Mouse (Mus musculus) mesoderm, embryonic 11.5 days (tissue): ENCODE data around the gene Nhlh1.

Source experiments
- DNase-seq: peaks from one replicate; pipeline ENCODE4 v3.0.0-alpha.2; 2012; ENCODE audit warnings: low read depth, low spot score

The Nhlh1 gene

DNA sequence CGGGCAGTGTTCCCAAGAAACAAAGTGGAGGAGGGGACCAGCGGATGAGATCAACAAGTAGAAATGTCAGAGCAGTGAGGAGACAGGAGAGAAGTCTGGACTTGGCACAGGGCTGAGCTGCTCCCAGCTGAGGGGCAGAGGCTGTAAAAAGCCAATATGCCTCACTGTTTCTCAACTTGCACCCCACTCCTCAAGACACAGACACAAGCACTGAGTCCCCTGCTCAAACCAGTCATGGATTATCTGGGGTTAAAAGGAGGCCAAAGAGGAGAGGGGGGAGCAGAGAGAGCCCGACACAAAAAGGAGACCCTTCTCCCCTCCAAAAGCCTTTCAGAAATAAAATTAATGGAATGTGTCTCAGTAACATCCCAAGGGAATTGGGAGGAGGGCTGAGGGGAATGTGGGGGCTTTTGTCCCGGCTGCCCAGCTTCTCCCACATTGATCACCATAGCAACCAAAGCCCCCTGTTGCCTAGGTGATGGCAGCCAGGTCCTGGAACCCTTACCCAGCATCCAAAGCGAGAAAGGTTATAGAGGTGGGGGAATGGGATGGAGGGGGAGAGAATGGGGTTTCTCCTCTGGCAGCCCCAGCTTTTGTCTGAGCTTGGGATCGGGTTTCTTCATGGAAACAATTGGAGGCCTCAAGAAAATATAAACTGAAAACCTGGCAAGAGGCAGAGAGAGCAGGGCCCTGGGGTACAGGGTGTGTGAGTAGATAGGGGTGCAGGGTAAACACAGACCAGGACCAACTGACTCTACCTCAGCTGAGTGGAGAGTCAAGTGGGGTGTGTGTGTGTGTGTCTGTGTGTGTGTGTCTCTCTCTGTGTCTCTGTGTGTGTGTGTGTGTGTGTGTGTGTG, 40.5 kb downstream of the Nhlh1 start:
- DNase-seq, result peak; percentile 94

DNA sequence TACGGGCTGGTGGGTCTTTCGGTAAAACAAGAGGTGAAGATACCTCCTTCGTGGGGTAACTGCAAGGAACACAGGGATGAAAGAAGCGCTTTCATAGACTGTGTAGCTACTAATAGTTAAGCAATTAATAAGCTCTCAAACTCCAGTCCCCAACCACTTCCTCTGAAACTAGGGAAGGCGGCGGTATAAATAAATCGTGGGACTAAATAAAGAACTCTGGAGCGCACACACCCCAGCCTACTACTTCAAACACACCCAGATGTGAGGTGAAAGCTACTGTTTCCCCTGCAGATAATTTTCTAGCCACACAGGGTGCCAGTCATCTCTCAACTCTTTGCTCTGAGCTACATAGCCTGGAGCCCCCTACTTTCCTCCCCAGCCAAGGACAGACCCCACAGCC, 41.3 kb downstream of the Nhlh1 start:
- no peak for DNase-seq

DNA sequence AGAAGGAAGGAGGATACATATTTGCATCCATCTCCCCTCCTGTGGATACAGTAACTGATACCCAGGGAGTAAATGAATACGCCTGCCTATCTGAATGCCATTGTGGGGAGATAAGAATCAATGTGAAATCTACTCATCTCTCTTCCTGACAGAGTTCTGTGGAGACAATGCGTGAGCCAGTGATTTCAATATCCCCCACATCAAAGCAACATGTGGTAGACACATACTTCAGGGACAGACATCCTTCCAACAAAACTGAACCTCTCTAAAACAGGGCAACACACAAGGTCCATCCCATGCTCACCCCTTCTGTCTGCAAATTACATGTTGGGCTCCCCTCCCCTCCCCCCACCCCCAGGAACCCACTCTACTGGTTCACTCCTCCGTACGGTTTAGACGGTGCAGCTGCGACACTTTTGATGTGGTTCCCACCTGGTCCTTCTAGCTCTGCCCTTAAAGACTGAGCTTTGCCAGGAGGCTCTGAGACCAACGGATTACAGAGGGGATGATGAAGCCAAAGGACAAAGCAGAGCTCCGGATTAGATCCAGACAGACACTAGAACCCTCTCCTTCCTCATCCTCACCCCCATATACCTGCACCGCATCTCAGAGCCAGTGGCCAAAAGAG, 41.9 kb downstream of the Nhlh1 start:
- no peak for DNase-seq

DNA sequence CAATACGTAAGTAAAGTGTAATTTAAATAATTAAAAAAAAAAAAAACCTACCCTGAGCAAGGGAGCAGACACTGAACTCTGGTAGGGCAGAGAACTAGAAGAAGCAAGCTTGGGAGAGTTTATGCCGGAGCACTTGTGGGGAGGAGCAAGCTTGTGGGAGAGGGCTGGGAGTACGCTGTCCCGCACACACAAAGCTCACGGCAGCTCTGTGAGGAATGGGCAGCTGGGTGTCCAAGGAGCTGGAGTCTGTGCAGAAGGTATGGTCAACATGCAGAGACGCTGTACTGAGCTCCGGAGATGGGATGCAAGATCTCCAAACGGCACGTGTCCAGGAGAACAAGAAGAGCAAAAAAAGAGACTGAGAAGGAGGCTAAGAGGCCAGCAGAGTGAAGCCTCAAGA, 42.6 kb downstream of the Nhlh1 start:
- no peak for DNase-seq

DNA sequence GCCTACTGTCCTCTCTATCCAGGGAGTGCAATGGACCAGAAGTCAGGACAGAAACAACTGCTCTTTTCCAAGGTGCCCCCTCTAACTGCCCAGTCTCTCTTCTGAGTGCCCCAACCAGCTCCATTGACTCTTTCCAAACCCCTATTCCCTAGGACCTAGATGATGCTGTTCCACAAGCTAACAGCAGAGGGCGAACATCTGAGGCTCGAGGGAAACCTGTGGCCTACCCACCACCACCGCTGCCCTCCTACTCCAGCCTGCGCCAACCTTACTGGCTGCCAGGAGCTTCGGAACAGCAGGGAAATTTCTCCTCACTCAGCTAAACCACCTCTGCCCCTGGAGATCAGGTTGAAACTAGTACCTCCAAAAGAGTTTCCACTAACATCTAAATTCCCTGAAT, 45.3 kb downstream of the Nhlh1 start:
- peak; percentile 79 for DNase-seq

DNA sequence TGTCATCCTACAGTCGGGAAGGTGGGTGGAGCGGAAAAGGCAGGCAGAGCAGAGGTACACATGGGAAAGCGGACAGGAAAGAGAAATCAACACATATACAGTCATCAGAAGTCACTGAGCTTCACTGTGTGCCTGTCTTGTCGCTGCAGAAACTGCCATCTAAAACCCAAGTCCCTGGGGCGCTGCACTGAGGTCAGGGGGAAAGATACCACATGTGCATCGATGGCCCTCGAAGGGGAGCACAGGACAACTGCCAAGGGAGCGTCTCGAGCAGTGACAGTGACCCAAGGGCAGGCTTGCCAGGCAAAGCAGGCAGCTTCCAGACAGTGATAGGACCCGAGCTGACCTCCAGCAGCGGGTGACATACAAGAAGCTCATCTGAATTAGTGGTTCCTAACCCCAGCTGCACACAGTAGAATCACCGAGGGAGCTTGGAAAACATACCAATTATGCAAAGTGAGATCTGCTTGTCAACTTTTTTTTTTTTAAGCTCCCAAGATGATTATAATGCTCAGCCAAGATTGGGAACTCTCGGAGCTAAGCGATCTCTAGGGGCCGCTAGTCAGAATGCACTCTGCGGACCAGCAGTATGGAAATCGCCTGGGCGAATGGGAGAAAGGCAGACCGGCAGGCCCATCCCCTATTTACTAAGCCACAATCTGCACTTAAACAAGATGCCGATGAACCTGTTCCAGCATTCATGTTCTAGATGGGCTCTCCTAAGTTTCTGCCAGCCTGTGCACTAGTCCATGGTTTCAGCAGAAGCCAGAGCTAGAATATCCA, 47.1 kb downstream of the Nhlh1 start:
- DNase-seq, result no peak

DNA sequence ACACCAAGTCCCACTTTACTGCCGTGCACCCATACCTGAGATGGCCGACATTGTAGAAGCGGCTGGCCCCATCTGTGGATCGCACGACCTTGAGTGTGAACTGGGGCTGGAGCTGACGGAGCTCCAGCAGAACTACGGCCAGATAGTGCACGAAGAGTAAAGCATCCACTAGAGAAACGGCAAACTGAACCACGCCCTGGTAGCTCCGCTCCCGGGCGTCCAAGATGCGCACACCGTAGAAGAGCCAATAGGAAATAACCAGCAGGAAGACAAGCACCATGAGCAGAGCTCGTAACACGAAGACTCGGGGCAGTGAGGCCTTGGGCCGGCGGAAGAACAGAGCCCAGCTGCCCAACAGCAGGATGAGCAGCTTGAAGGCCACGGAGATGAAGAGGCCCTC, 48.0 kb downstream of the Nhlh1 start:
- no peak for DNase-seq

DNA sequence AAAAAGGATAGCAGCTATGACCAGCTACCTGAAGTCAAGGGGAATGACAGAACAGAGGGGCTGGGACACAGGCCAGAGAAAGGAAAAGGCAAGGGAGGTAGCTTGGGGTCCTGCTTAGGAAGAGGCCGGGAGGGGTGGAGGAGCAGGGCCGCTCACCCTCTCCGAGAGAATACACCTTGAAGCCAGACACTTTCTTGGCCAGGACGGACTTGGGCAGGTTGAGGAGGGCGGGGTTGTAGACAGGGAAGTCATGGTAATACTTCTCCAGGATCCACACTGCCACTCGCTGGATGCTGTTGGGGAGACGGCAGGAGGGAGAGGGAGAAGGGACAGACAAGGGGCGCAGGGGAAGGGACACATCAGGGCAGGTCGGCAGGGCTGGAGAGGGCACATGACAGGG, 49.0 kb downstream of the Nhlh1 start:
- no peak for DNase-seq

DNA sequence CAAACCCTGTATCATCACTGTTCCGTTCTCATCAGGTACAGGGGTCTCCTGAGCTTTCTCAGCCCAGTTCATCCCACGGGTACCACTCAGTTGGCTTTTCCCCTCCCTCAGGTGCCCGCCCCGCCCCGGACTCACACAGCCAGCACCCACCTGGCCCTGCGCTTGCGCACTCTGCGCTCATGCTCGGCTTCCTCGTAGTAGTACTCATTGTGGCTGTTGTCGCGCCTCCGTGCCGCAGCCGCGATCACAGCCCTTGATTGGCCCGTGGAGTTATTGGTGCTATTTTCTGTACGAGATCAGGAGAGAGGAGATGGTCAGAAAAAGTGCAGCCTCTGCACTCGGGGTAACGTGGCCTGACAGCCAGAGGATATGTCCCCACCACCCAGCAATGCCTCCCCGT, 49.6 kb downstream of the Nhlh1 start:
- no peak for DNase-seq
